Mouse (Mus musculus): ENCODE measurements around the gene Cep57l1. TPM values are rescaled to one million over a fixed set of nuclear protein-coding genes. Genes with fewer than 3 reads are reported as not detected.
"Not testable (repeated sequence)": the region's sequence is repeated elsewhere in the genome, so short reads cannot be mapped to it uniquely, and the experiment has no call there.

Gene Cep57l1
- polyA plus RNA-seq, 2 experiments, result 7.1 to 10.6 TPM

DNA sequence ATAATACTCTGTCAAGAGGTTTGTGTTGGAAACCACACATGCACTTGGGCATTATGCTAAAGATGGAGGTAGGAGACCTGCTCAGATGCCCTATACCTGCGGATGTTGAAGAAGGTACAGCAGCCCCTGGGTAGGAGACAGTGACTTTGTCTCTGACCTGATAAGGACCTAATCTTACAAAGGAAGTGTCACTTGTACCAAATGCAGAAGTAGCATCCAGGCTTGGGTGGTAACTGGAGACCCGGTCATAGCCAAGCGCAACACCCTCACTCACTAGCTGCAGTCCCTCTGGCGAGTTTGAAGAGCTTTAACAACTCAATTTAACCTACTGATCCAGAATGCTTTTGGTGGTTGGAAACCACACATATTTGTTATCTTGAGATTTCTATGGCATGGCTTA lies 18.1 kb upstream of the Cep57l1 start:
- Histone ChIP-seq H3K36me3 (replicated peaks; ENCODE audit: control insufficient read depth, insufficient read depth, low read depth) (no peaks in the 10 kb centered on the region), H3K27ac (no peak overlapping the region), H3K9me3 (ENCODE audit: control insufficient read depth, low read length) (no peaks in the 10 kb centered on the region), H3K27me3 (ENCODE audit: control insufficient read depth, insufficient read depth, low read length) (no peaks in the 10 kb centered on the region), H3K4me2 (ENCODE audit: low read depth) (no peak overlapping the region), H3K4me1 (replicated peaks; ENCODE audit: control insufficient read depth in 2 of 2, insufficient read depth in 2 of 2, low read length in 1 of 2) (peaks cover 0 to 14% of the 10 kb centered on the region in 2 experiments; a peak in 2 of 4 replicates), H3K4me3 (ENCODE audit: insufficient read depth in 1 of 2, low read depth in 2 of 2, low read length in 2 of 2) (no peak overlapping the region), H3K9ac (replicated peaks) (no peak overlapping the region)
- 41% methylated on average over 4 of the region's 4 CpGs for WGBS (ENCODE audit: insufficient replicate concordance)
- TF ChIP-seq EP300 (IDR thresholded peaks at IDR 0.05; ENCODE audit: low read depth) (no peak), CTCF (IDR thresholded peaks at IDR 0.05; ENCODE audit: low read depth) (no peak)
- DNase-seq (ENCODE audit: low read depth in 3 of 3, low spot score in 3 of 3) (no peak), ATAC-seq (ENCODE audit: insufficient read depth) (no peak)

DNA sequence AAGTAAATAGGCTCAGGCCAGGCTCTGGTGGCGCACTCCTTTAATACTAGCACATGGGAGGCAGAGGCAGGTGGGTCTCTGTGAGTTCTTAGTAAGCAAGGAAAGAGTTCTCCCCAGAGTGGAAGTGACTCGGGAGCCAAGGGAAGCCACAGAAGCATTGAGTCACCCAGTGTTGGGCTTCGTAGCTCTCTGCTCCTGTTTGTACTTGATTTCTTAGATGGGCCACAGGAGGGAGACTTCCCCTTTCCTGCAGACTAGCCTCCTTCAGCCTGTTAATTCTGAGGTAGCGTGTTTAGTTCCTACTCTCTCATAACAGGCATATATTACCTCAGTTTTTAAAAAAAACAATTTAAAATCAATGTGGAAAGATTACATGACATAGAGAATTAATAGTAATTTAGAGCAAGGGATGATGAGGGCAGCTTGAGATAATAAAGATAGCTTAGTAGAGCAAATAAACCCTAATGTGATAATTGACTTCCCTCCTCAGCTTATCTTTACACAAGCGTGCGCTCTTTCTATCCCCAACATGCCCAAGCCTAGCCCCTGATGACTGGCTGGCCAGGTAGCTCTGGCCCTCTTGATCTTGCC lies 16.9 kb upstream of the Cep57l1 start:
- peak; percentile 10; the same call in 1 of the 2 replicates for TF ChIP-seq CTCF (IDR thresholded peaks at IDR 0.05; ENCODE audit: low read depth)
- TF ChIP-seq EP300 (IDR thresholded peaks at IDR 0.05; ENCODE audit: low read depth), result no peak
- Histone ChIP-seq H3K9me3 (ENCODE audit: control insufficient read depth, low read length) (no peaks in the 10 kb centered on the region), H3K4me3 (ENCODE audit: insufficient read depth in 1 of 2, low read depth in 2 of 2, low read length in 2 of 2) (no peak overlapping the region), H3K27ac (no peak overlapping the region), H3K4me1 (replicated peaks; ENCODE audit: control insufficient read depth in 2 of 2, insufficient read depth in 2 of 2, low read length in 1 of 2) (peaks cover 0 to 14% of the 10 kb centered on the region in 2 experiments; a peak in 2 of 4 replicates), H3K4me2 (ENCODE audit: low read depth) (no peak overlapping the region), H3K36me3 (replicated peaks; ENCODE audit: control insufficient read depth, insufficient read depth, low read depth) (no peaks in the 10 kb centered on the region), H3K9ac (replicated peaks) (no peak overlapping the region), H3K27me3 (ENCODE audit: control insufficient read depth, insufficient read depth, low read length) (no peaks in the 10 kb centered on the region)
- no peak for DNase-seq (ENCODE audit: low read depth in 3 of 3, low spot score in 3 of 3)
- 35% methylated on average over 6 of the region's 6 CpGs for WGBS (ENCODE audit: insufficient replicate concordance)
- no peak for ATAC-seq (ENCODE audit: insufficient read depth)

DNA sequence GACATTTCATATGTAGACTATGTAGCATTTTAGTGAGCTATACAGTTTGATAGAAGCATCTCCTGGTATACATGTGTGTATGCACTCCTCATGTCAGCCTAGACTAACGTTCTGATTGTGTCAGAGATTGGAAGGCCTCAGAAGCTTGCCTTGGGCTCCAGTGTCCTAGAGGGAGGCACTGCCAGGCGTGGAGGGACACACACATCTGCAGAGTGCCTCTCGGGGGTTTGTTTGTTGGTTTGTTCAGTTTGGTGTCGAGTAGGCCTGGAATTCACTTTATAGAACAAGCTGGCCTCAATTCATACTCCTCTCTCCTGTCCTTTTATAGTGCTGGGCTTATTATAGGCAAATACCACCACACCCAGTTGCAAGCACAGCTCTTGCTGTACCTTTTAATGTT lies 16.3 kb upstream of the Cep57l1 start:
- 70% methylated on average over 4 of the region's 4 CpGs for WGBS (ENCODE audit: insufficient replicate concordance)
- H3K9ac ChIP-seq (replicated peaks), result no peak overlapping the region
- H3K4me2 ChIP-seq (ENCODE audit: low read depth), result no peak overlapping the region
- H3K4me3 ChIP-seq (ENCODE audit: insufficient read depth in 1 of 2, low read depth in 2 of 2, low read length in 2 of 2), result no peak overlapping the region
- no peak for DNase-seq (ENCODE audit: low read depth in 3 of 3, low spot score in 3 of 3)
- TF ChIP-seq CTCF (IDR thresholded peaks at IDR 0.05; ENCODE audit: low read depth) (no peak), EP300 (IDR thresholded peaks at IDR 0.05; ENCODE audit: low read depth) (no peak)
- H3K9me3 ChIP-seq (ENCODE audit: control insufficient read depth, low read length), result no peaks in the 10 kb centered on the region
- no peaks in the 10 kb centered on the region for H3K36me3 ChIP-seq (replicated peaks; ENCODE audit: control insufficient read depth, insufficient read depth, low read depth)
- H3K27me3 ChIP-seq (ENCODE audit: control insufficient read depth, insufficient read depth, low read length), result no peaks in the 10 kb centered on the region
- H3K27ac ChIP-seq, result no peak overlapping the region
- no peak for ATAC-seq (ENCODE audit: insufficient read depth)
- peaks cover 0 to 14% of the 10 kb centered on the region in 2 experiments; a peak in 2 of 4 replicates for H3K4me1 ChIP-seq (replicated peaks; ENCODE audit: control insufficient read depth in 2 of 2, insufficient read depth in 2 of 2, low read length in 1 of 2)

DNA sequence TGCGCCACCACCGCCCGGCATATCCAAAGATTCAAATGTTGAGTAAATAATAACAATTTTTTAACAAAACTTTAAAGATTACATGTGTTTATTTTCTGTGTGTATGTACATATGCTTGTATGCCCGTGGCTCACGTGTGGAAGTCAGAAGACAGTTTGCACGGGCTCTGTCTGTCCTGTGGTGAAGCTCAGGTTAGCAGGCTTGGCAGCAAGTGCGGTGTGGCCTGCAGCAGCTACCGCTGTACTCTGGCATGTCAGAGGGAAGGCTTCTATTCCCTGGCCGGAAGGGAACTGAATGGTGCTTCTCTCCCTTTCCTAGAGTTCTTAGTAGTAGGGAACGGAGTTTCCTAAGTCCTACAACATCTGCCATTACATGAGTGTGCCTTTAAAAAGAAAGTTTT lies 15.4 kb upstream of the Cep57l1 start:
- no peaks in the 10 kb centered on the region for H3K36me3 ChIP-seq (replicated peaks; ENCODE audit: control insufficient read depth, insufficient read depth, low read depth)
- no peak overlapping the region for H3K27ac ChIP-seq
- no peak for TF ChIP-seq CTCF (IDR thresholded peaks at IDR 0.05; ENCODE audit: low read depth)
- no peak for TF ChIP-seq EP300 (IDR thresholded peaks at IDR 0.05; ENCODE audit: low read depth)
- no peak for DNase-seq (ENCODE audit: low read depth in 3 of 3, low spot score in 3 of 3)
- peaks cover 0 to 14% of the 10 kb centered on the region in 2 experiments; a peak in 2 of 4 replicates for H3K4me1 ChIP-seq (replicated peaks; ENCODE audit: control insufficient read depth in 2 of 2, insufficient read depth in 2 of 2, low read length in 1 of 2)
- H3K4me3 ChIP-seq (ENCODE audit: insufficient read depth in 1 of 2, low read depth in 2 of 2, low read length in 2 of 2), result no peak overlapping the region
- no peak for ATAC-seq (ENCODE audit: insufficient read depth)
- no peaks in the 10 kb centered on the region for H3K27me3 ChIP-seq (ENCODE audit: control insufficient read depth, insufficient read depth, low read length)
- H3K9ac ChIP-seq (replicated peaks), result no peak overlapping the region
- WGBS (ENCODE audit: insufficient replicate concordance), result 84% methylated on average over 10 of the region's 10 CpGs
- no peak overlapping the region for H3K4me2 ChIP-seq (ENCODE audit: low read depth)
- H3K9me3 ChIP-seq (ENCODE audit: control insufficient read depth, low read length), result no peaks in the 10 kb centered on the region

DNA sequence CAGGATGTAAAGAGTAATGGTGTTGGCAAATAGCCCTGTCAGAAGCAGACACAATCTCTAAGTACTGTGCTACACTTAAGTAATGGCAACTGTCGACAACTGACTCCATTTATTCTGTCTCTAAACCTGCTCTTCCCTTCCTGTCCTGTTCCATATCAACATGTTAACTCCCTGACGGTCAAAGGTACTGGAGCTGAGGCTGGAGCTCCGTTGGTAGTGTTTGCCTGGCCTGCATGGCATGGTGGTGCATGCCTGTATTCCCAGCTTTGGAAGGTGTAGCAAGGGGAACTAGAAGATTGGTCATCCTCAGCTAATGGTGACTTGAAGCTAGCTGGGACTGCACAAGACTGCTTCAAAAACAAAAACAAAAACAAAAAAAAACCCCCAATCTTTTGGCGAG lies 14.2 kb upstream of the Cep57l1 start:
- no peak for DNase-seq (ENCODE audit: low read depth in 3 of 3, low spot score in 3 of 3)
- no peak for TF ChIP-seq CTCF (IDR thresholded peaks at IDR 0.05; ENCODE audit: low read depth)
- TF ChIP-seq EP300 (IDR thresholded peaks at IDR 0.05; ENCODE audit: low read depth), result no peak
- H3K4me1 ChIP-seq (replicated peaks; ENCODE audit: control insufficient read depth in 2 of 2, insufficient read depth in 2 of 2, low read length in 1 of 2), result peaks cover 0 to 14% of the 10 kb centered on the region in 2 experiments; a peak in 2 of 4 replicates
- no peak overlapping the region for H3K4me3 ChIP-seq (ENCODE audit: insufficient read depth in 1 of 2, low read depth in 2 of 2, low read length in 2 of 2)
- no peaks in the 10 kb centered on the region for H3K27me3 ChIP-seq (ENCODE audit: control insufficient read depth, insufficient read depth, low read length)
- H3K9me3 ChIP-seq (ENCODE audit: control insufficient read depth, low read length), result no peaks in the 10 kb centered on the region
- H3K27ac ChIP-seq, result no peak overlapping the region
- no peak for ATAC-seq (ENCODE audit: insufficient read depth)
- no peak overlapping the region for H3K4me2 ChIP-seq (ENCODE audit: low read depth)
- no peak overlapping the region for H3K9ac ChIP-seq (replicated peaks)
- 71% methylated on average over 4 of the region's 4 CpGs for WGBS (ENCODE audit: insufficient replicate concordance)
- H3K36me3 ChIP-seq (replicated peaks; ENCODE audit: control insufficient read depth, insufficient read depth, low read depth), result no peaks in the 10 kb centered on the region

DNA sequence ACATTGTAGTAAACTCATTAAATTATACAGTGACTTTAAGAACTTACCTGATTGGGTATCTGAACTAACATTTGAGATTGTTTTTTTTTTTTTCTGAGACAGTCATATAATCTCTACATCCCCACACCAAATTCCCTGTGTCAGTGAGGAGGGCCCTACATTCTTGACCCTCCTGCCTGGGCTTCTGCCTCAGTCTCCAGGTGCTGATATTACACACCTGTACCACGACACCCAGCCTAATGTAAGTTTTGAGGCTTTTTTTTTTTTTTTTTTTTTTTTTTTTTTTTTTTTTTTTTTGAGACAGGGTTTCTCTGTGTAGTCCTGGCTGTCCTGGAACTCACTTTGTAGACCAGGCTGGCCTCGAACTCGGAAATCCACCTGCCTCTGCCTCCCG lies 13.6 kb upstream of the Cep57l1 start:
- DNase-seq (ENCODE audit: low read depth in 3 of 3, low spot score in 3 of 3); ATAC-seq (ENCODE audit: insufficient read depth); H3K36me3 ChIP-seq (replicated peaks; ENCODE audit: control insufficient read depth, insufficient read depth, low read depth); H3K9ac ChIP-seq (replicated peaks); H3K9me3 ChIP-seq (ENCODE audit: control insufficient read depth, low read length); H3K4me3 ChIP-seq (ENCODE audit: insufficient read depth in 1 of 2, low read depth in 2 of 2, low read length in 2 of 2); H3K27ac ChIP-seq; H3K27me3 ChIP-seq (ENCODE audit: control insufficient read depth, insufficient read depth, low read length); H3K4me2 ChIP-seq (ENCODE audit: low read depth): not testable (repeated sequence)
- 86% methylated on average over 4 of the region's 4 CpGs for WGBS (ENCODE audit: insufficient replicate concordance)
- peaks cover 0 to 12% of the 10 kb centered on the region in 2 experiments; a peak in 2 of 4 replicates for H3K4me1 ChIP-seq (replicated peaks; ENCODE audit: control insufficient read depth in 2 of 2, insufficient read depth in 2 of 2, low read length in 1 of 2)

All from liver, embryonic 14.5 days (tissue).